Mouse (Mus musculus) embryonic facial prominence, embryonic 15.5 days (tissue): ENCODE results near the gene Ptdss2. TPM values are rescaled to one million over a fixed set of nuclear protein-coding genes. Genes with fewer than 3 reads are reported as not detected.
A peak's percentile ranks its signal among the peaks of the same experiment; 100 is the strongest.

ENCODE experiments used
- ATAC-seq: fragments of 200-750 bp; cut with Nextera tagmentation; 2 replicates; pipeline ENCODE4 v1.8.0; 2017; ENCODE audit warnings: low read depth, moderate TSS enrichment; ENCODE audit not compliant: insufficient number of reproducible peaks, low FRiP score, low TSS enrichment
- H3K27ac ChIP-seq: fragments of 300-500 bp; sonication (generic); replicated peaks from 2 replicates; pipeline ENCODE4 v1.5.1; 2015; ENCODE audit warnings: mild to moderate bottlenecking, inconsistent platforms
- H3K27me3 ChIP-seq: fragments of 300-500 bp; sonication (generic); 2 replicates; pipeline ENCODE4 v1.6.1; 2015; ENCODE audit warnings: inconsistent platforms
- H3K36me3 ChIP-seq: fragments of 300-500 bp; sonication (generic); 2 replicates; pipeline ENCODE4 v1.6.1; 2015; ENCODE audit warnings: mild to moderate bottlenecking, inconsistent platforms
- H3K4me1 ChIP-seq: fragments of 300-500 bp; sonication (generic); 2 replicates; pipeline ENCODE4 v1.6.1; 2015; ENCODE audit warnings: inconsistent platforms
- H3K4me2 ChIP-seq: fragments of 300-500 bp; sonication (generic); replicated peaks from 2 replicates; pipeline ENCODE4 v1.6.1; 2015; ENCODE audit warnings: mild to moderate bottlenecking, inconsistent platforms
- H3K4me3 ChIP-seq: fragments of 300-500 bp; sonication (generic); replicated peaks from 2 replicates; pipeline ENCODE4 v1.5.1; 2015; ENCODE audit warnings: mild to moderate bottlenecking, inconsistent platforms
- H3K9ac ChIP-seq: fragments of 300-500 bp; sonication (generic); 2 replicates; pipeline ENCODE4 v1.6.1; 2015; ENCODE audit warnings: inconsistent platforms
- H3K9me3 ChIP-seq: fragments of 300-500 bp; sonication (generic); replicated peaks from 2 replicates; pipeline ENCODE4 v1.6.1; 2016; ENCODE audit warnings: inconsistent platforms
- WGBS: fragments of 180-500 bp; shearing (Covaris S2); methylation state at CpG from one replicate; pipeline ENCODE4 v1.1.7; 2015; 5-methylcytosine and 5-hydroxymethylcytosine counted together
- polyA plus RNA-seq: library from polyadenylated mRNA; unstranded; fragments of >200 nt; fragmentation: Nextera tagmentation; extraction: Ambion mirVana; gene quantifications from 2 replicates; pipeline ENCODE4 v1.2.1, GENCODE M21; 2015

Ptdss2 gene
- polyA plus RNA-seq, 1 experiment from 2014 or later: 69.7 TPM

DNA sequence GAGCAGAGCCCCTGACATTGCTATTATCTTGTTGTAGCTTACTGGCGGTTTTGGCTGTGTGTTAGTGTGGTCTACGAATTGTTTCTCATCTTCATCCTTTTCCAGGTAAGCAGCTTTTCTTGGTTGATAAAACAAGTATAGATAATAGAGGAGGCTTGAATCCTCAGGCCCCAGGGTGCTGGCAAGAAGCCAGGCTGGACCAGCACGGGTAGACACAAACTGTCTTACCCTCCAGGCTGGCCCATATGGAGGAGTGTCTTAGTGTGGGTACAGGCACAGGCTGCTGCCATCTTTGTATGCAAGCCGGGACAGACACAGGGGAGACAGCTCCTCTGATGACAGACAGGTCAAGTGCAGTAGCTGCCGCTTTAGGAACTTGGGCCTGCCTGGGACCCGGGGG is 24.9 kb downstream of the Ptdss2 start:
- H3K4me2 ChIP-seq: no peak overlapping the region
- H3K36me3 ChIP-seq: peaks cover 42% of the 10 kb centered on the region
- H3K27me3 ChIP-seq: no peaks in the 10 kb centered on the region
- H3K9me3 ChIP-seq: no peaks in the 10 kb centered on the region
- H3K9ac ChIP-seq: no peak overlapping the region
- no peak overlapping the region for H3K4me3 ChIP-seq
- peaks cover 6% of the 10 kb centered on the region; the same call in 1 of the 2 replicates for H3K4me1 ChIP-seq
- 67% methylated on average over 6 of the region's 6 CpGs for WGBS
- no peak overlapping the region for H3K27ac ChIP-seq
- no peak for ATAC-seq

DNA sequence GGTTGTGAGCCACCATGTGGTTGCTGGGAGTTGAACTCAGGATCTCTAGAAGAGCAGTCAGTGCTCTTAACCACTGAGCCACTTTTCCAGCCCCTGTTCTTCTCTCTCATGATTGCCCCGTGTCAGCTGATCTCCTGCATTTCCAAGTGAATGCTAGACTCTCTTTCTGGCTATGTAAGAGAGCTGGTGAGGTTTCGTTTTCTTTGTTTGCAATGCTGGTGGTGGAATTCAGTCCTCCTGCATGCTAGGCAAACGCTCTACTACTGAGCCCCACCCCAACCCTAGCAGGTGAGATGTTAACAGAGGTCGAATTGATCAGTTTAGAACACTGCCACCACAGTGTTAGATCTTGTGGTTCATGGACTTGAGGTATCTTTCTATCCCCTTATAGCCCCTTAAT is 26.5 kb downstream of the Ptdss2 start:
- Histone ChIP-seq H3K27me3 (no peaks in the 10 kb centered on the region), H3K4me2 (no peak overlapping the region), H3K9ac (no peak overlapping the region), H3K4me1 (peaks cover 6% of the 10 kb centered on the region; the same call in 1 of the 2 replicates), H3K36me3 (peaks cover 40% of the 10 kb centered on the region), H3K27ac (no peak overlapping the region), H3K4me3 (no peak overlapping the region), H3K9me3 (no peaks in the 10 kb centered on the region)
- no peak for ATAC-seq
- 75% methylated on average over 4 of the region's 4 CpGs for WGBS

DNA sequence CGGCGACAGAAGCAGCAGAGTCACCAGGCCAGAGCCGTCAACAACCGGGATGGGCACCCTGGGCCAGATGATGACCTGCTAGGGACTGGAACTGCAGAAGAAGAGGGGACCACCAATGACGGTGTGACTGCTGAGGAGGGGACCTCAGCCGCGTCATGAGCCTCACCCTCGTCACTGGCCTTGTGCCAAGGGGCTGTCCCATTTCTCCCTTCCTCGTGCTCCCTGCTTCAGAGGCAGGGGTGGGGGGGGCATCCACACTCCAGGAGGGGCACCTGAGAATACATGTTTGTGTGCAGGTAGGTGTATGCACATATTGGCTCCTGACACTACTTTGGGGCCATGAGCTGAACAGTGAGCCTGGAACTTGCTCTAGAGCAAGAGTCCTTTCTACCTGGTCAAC is 33.2 kb downstream of the Ptdss2 start:
- H3K36me3 ChIP-seq: peaks cover 71% of the 10 kb centered on the region
- H3K4me1 ChIP-seq: no peaks in the 10 kb centered on the region
- WGBS: 85% methylated on average over 9 of the region's 9 CpGs
- no peak overlapping the region for H3K9ac ChIP-seq
- H3K27me3 ChIP-seq: no peaks in the 10 kb centered on the region
- H3K4me3 ChIP-seq: no peak overlapping the region
- no peak for ATAC-seq
- H3K4me2 ChIP-seq: no peak overlapping the region
- no peak overlapping the region for H3K27ac ChIP-seq
- H3K9me3 ChIP-seq: no peaks in the 10 kb centered on the region

DNA sequence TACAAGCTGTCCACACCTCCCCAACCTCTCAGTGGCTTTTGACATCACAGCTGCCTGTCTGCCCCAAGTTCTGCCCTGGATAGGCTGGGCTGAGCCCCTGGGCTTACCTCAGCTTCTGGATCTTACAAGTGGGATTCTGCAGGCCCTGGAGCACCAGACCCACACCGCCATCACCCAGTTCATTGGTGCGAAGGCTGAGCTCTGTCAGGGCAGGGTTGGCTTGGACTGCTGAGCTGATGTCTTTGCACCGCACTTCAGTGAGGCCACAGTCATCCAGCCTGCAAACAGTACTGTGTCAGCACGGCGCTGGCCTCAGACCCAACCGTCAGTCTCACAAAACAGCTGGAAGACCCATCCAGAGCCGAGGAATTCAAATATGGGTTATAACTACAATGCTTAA is 42.2 kb downstream of the Ptdss2 start:
- ATAC-seq: no peak
- peaks cover 60% of the 10 kb centered on the region for H3K36me3 ChIP-seq
- WGBS: 86% methylated on average over 7 of the region's 7 CpGs
- no peak overlapping the region for H3K4me3 ChIP-seq
- H3K4me2 ChIP-seq: no peak overlapping the region
- H3K27me3 ChIP-seq: no peaks in the 10 kb centered on the region
- H3K9me3 ChIP-seq: no peaks in the 10 kb centered on the region
- H3K27ac ChIP-seq: no peak overlapping the region
- peaks cover 25% of the 10 kb centered on the region for H3K4me1 ChIP-seq
- H3K9ac ChIP-seq: no peak overlapping the region

DNA sequence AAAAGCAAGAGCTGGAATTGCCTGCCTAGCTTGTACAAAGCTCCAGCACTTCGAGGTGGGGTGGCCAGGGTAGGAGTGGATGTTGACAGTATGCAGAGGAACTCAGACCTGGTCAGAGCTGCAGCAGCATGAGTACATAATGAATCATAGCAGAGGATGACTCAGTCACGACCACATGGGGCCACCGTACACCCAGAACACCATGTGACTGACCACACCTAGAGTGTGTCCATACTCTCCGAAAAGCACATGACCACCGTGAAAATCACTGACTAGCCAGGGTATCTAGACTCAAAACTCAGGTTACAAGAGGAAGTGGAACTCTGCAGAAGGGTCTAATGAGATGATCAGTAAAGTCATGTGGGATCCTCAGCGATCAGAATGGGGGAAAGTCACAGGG is 42.7 kb downstream of the Ptdss2 start:
- Histone ChIP-seq H3K4me1 (peaks cover 28% of the 10 kb centered on the region), H3K27me3 (no peaks in the 10 kb centered on the region), H3K36me3 (peaks cover 56% of the 10 kb centered on the region), H3K4me2 (no peak overlapping the region), H3K27ac (no peak overlapping the region), H3K9me3 (no peaks in the 10 kb centered on the region), H3K9ac (no peak overlapping the region), H3K4me3 (no peak overlapping the region)
- 80% methylated on average over 6 of the region's 6 CpGs for WGBS
- ATAC-seq: no peak

DNA sequence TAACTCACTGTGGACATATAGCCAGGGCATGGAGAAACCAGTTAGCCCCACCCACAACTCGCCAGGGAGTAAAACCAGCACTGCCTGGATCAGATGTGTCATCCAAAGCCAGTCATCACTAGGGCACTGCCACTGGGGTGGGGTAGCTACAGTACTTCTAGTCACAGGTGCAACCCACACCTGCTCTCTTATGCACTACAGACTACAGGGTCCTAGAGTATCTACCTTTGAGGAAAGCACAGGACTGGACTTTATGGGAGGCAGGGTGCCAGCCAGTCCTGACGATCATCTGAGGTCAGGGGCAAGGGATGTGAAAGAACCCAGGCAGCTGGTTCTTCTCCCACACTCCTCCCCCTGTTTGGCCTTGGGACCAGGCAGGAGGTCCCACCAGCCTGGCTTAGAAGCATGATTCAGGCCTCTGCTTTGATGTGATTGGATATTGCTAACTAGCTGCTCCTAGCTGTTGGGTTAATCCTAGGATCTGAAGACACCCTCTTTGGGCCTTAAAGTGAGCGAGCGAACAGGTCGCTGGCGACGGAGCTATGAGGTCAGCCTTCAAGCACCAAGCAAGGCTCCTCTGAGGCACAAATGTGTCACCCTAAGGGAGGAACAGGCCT is 45.8 kb downstream of the Ptdss2 start:
- ATAC-seq: no peak
- Histone ChIP-seq H3K9me3 (no peaks in the 10 kb centered on the region), H3K36me3 (peaks cover 26% of the 10 kb centered on the region), H3K27me3 (no peaks in the 10 kb centered on the region), H3K4me3 (peak overlapping the region; percentile 62), H3K27ac (peak overlapping the region; percentile 88), H3K4me1 (peaks cover 35% of the 10 kb centered on the region), H3K9ac (peak overlapping the region; percentile 58), H3K4me2 (peak overlapping the region; percentile 57)
- 8% methylated on average over 7 of the region's 7 CpGs for WGBS

DNA sequence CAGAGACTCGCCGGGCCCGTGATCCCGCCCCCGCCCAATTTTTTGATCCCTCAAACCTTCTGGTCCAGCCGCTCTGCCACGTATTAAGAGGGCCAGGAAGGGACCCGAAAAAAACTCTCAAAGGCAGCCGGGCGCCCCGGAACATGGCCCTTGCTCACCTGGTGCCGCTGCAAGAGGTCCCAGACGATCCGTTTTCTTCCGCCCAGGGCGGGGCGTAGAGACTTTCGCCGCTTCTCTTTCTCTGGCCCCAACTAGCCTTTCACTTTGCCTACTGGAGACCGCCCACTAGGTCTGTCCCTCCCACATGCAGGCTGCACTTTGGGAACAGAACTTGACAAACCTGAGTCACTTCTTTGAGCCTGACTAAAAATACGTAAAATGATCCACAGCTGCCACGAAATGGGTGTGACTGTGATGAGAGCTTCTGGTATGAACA is 46.4 kb downstream of the Ptdss2 start:
- ATAC-seq: peak; percentile 46
- Histone ChIP-seq H3K27me3 (no peaks in the 10 kb centered on the region), H3K4me2 (peak overlapping the region; percentile 57), H3K36me3 (peaks cover 20% of the 10 kb centered on the region), H3K9me3 (no peaks in the 10 kb centered on the region), H3K27ac (peak overlapping the region; percentile 88), H3K9ac (peak overlapping the region; percentile 58), H3K4me1 (peaks cover 40% of the 10 kb centered on the region), H3K4me3 (peak overlapping the region; percentile 62)
- WGBS: 4% methylated on average over 22 of the region's 22 CpGs

DNA sequence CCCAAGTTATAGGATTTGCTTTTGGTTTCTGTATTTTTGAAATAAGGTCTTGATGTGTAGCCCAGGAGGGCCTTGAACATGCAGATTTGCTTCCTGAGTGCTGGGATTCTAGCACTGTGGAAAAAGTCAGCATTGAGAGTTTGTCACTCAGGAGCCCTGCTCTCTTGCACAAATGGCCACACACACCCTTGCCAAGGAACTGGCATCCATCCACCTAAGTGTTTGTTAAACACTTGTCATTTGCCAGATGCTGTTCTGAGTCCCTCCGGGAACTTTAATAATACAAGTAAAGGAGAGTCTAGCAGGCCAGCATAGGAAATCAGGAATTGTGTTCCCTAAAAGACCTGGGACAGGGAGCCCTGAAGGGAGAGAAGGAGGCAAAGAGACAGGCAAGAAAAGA is 47.1 kb downstream of the Ptdss2 start:
- H3K27ac ChIP-seq: peak overlapping the region; percentile 88
- peaks cover 13% of the 10 kb centered on the region for H3K36me3 ChIP-seq
- H3K9ac ChIP-seq: no peak overlapping the region
- peak overlapping the region; percentile 57; the same call in 1 of the 2 replicates for H3K4me2 ChIP-seq
- WGBS: 47% methylated on average over 1 of the region's 1 CpGs
- peaks cover 42% of the 10 kb centered on the region for H3K4me1 ChIP-seq
- H3K27me3 ChIP-seq: no peaks in the 10 kb centered on the region
- no peaks in the 10 kb centered on the region for H3K9me3 ChIP-seq
- ATAC-seq: no peak
- peak overlapping the region; percentile 62; the same call in 1 of the 2 replicates for H3K4me3 ChIP-seq

DNA sequence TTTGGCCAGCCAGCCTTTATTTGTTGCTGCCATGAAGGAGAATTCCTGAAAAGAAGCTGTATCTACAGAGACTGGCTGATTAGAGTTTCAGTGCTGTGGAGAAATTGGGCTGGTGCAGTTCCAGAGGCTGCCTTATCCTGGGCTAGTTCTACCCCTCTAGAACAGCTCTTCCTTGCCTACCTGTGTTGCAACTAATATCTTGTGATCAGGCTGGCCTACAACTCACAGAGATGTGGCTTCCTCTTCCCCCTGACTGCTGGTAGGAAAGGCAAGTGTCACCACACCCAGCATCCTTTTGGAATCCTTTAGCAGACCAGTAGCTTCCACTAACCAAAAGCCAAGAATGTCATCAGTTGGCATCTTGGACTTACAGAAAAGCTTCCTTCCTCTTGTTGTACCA is 47.7 kb downstream of the Ptdss2 start:
- peak overlapping the region; percentile 88 for H3K27ac ChIP-seq
- no peak overlapping the region for H3K4me2 ChIP-seq

DNA sequence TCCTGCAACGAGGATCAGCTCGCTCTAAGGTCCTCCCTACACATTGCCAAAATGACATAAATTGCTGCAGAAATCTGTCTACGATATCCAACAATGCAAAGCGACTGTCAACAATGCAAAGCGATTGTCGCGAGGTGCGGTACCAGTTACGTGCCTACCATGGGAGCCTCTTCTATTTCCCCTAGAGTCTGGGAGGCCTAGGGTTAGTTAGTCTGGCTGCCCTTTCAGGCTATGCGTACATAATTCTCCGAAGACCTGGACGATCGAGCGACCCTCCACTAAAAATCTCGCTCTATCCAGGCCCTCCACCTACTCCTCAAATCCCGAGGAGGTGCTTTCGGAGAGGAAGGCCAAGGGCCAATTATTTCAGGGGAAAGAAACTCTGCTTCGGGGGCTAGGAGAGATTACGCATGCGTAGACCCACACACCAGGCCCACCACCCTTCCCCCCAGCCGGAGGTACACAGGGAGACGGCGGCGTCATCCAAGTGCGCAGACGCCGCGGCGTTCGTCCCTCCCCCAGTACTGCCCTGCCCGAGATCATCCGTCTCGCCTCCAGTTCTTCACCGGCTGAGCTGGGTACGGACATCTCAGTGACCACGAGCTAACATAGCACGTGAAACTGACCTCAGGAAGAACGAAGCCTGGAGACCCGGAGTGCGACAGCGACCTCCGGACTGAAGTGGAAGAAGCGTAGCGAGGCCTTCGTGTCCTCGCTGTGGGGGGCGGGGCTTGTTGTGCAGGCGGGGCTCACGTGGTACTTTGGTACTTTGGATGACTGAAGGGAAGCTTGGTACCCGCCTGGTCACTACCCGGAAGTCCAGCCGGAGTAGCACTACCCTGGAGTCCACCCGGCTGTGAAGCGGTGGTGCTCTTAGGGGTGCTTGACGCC is 50.2 kb downstream of the Ptdss2 start, which contains the start of gene Rnh1:
Rnh1 (minus strand) TSS at position 742 of the 891 bp plus-strand sequence.
- H3K9ac ChIP-seq: peak within 1 kb of the TSS; percentile 53
- H3K9me3 ChIP-seq: no peaks in the 10 kb centered on the region
- H3K4me1 ChIP-seq: peaks cover 36% of the 10 kb centered on the region
- H3K27me3 ChIP-seq: no peaks in the 10 kb centered on the region
- H3K4me2 ChIP-seq: peak within 1 kb of the TSS; percentile 74
- H3K27ac ChIP-seq: peak within 1 kb of the TSS; percentile 94
- H3K36me3 ChIP-seq: no peaks in the 10 kb centered on the region
- 3% methylated on average over 55 of the region's 55 CpGs for WGBS
- ATAC-seq: peak; percentile 95
- H3K4me3 ChIP-seq: peak within 1 kb of the TSS; percentile 63

More for the DNA sequence above, 47.7 kb downstream of the Ptdss2 start:
- peaks cover 9% of the 10 kb centered on the region for H3K36me3 ChIP-seq
- H3K4me3 ChIP-seq: no peak overlapping the region
- no peak overlapping the region for H3K9ac ChIP-seq
- H3K9me3 ChIP-seq: no peaks in the 10 kb centered on the region
- H3K27me3 ChIP-seq: no peaks in the 10 kb centered on the region
- ATAC-seq: no peak
- H3K4me1 ChIP-seq: peaks cover 42% of the 10 kb centered on the region

DNA sequence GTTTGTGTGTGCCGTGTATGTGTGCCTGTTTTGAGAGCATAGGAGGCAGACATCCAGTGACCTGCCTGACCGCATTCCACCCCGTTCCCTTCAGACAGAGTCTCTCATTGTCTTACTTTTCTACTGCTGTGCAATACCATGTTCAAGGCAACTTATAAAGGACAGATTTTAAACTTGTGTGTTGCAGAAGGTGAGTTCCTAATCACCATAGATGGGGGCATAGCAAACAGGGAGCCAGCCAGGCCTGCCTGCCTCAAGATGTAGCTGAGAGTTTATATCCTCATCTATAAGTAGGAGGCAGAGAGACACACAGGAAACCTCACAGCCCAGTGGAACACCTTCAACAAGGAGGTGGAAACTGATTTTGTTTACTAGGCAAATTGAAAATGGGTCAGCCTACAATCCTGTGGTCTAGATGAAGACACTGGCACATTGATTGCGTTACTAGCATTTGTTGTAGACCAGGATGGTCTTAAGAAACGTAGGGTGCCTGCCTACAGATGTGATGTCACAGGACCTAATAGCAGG is 51.2 kb downstream of the Ptdss2 start:
- no peak for ATAC-seq
- no peak overlapping the region for H3K9ac ChIP-seq
- no peaks in the 10 kb centered on the region for H3K27me3 ChIP-seq
- no peaks in the 10 kb centered on the region for H3K36me3 ChIP-seq
- no peaks in the 10 kb centered on the region for H3K9me3 ChIP-seq
- WGBS: 69% methylated on average over 5 of the region's 5 CpGs
- peak overlapping the region; percentile 94 for H3K27ac ChIP-seq
- peaks cover 27% of the 10 kb centered on the region for H3K4me1 ChIP-seq
- peak overlapping the region; percentile 63 for H3K4me3 ChIP-seq
- H3K4me2 ChIP-seq: peak overlapping the region; percentile 74
